Mouse (Mus musculus) forebrain, embryonic 14.5 days (tissue): Measurements from ENCODE around the gene Efemp2. TPM values are rescaled to one million over a fixed set of nuclear protein-coding genes. Genes with fewer than 3 reads are reported as not detected.

ENCODE experiments used
- ATAC-seq: fragments of 200-750 bp; cut with Nextera tagmentation; 2 replicates; pipeline ENCODE4 v1.8.0; 2017; ENCODE audit warnings: mild to moderate bottlenecking, moderate library complexity
- DNase-seq: peaks from one replicate; pipeline ENCODE4 v3.0.0-alpha.2; 2015; ENCODE audit warnings: low spot score
- H3K27ac ChIP-seq: fragments of 300-500 bp; sonication (generic); 2 replicates; pipeline ENCODE4 v1.5.1; 2014; ENCODE audit warnings: low read depth, mild to moderate bottlenecking, control low read depth, low read length, moderate library complexity
- H3K27me3 ChIP-seq: fragments of 300-500 bp; sonication (generic); replicated peaks from 2 replicates; pipeline ENCODE4 v1.6.1; 2014; ENCODE audit warnings: low read length, control low read depth, mixed read lengths; ENCODE audit not compliant: control insufficient read depth, insufficient read depth
- H3K36me3 ChIP-seq: fragments of 300-500 bp; sonication (generic); 2 replicates; pipeline ENCODE4 v1.6.1; 2014; ENCODE audit warnings: low read length, control low read depth; ENCODE audit not compliant: control insufficient read depth, insufficient read depth
- H3K4me1 ChIP-seq: fragments of 300-500 bp; sonication (generic); 2 replicates; pipeline ENCODE4 v1.6.1; 2014; ENCODE audit warnings: antibody characterized with exemption, low read length, control low read depth; ENCODE audit not compliant: control insufficient read depth, insufficient read depth
- H3K4me2 ChIP-seq: fragments of 300-500 bp; sonication (generic); 2 replicates; pipeline ENCODE4 v1.6.1; 2014; ENCODE audit warnings: mild to moderate bottlenecking, control low read depth, low read length
- H3K4me3 ChIP-seq: fragments of 300-500 bp; sonication (generic); 2 replicates; pipeline ENCODE4 v1.5.1; 2014; ENCODE audit warnings: low read depth, low read length, control low read depth
- H3K9ac ChIP-seq: fragments of 300-500 bp; sonication (generic); 2 replicates; pipeline ENCODE4 v1.6.1; 2014; ENCODE audit warnings: mild to moderate bottlenecking, low read length, control low read depth, moderate library complexity
- H3K9me3 ChIP-seq: fragments of 300-500 bp; sonication (generic); replicated peaks from 2 replicates; pipeline ENCODE4 v1.6.1; 2016; ENCODE audit warnings: low read length, control low read depth, mixed read lengths; ENCODE audit not compliant: control insufficient read depth
- WGBS: fragments of 180-500 bp; shearing (Covaris S2); extraction: QIAGEN DNeasy Blood & Tissue Kit; methylation state at CpG from one replicate; pipeline ENCODE4 v1.1.7; 2014; 5-methylcytosine and 5-hydroxymethylcytosine counted together
- polyA plus RNA-seq: library from polyadenylated mRNA; unstranded; fragments of >200 nt; fragmentation: Nextera tagmentation; extraction: Ambion mirVana; gene quantifications from 2 replicates; pipeline ENCODE4 v1.2.1, GENCODE M21; 2014

Efemp2 gene
- polyA plus RNA-seq, 1 experiment from 2014 or later: 29.0 TPM

DNA sequence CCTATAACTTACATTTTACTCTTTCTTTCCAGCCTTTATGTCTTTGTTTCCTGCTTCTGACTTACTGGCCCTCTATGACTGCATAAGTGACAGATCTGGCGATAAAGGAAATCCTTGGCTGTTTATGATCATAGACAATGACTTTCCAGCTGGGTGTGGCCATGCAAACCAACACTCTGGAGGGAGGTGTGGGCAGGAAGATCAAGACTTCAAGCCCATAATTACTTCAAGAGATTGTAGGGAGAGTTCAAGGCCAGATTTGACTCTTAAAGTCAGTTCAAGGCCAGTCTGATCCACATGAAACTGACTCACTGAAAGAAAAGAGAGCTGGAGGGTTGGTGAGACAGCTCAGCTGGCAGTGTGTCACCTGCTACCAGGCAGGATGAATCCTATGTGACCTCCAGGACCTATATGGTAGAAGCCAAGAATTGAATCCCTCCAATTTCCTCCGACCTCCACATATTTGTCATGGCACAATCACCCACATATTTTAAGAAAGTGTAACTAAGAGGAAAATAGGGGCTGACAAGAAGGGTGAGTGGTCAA lies 26.6 kb downstream of the Efemp2 start:
- ATAC-seq (no peak), DNase-seq (no peak)
- Histone ChIP-seq H3K9me3 (no peaks in the 10 kb centered on the region), H3K27me3 (no peaks in the 10 kb centered on the region), H3K4me2 (no peak overlapping the region), H3K9ac (no peak overlapping the region), H3K4me1 (no peaks in the 10 kb centered on the region), H3K27ac (no peak overlapping the region), H3K36me3 (peaks cover 25% of the 10 kb centered on the region), H3K4me3 (no peak overlapping the region)
- WGBS: 90% methylated on average over 2 of the region's 2 CpGs

DNA sequence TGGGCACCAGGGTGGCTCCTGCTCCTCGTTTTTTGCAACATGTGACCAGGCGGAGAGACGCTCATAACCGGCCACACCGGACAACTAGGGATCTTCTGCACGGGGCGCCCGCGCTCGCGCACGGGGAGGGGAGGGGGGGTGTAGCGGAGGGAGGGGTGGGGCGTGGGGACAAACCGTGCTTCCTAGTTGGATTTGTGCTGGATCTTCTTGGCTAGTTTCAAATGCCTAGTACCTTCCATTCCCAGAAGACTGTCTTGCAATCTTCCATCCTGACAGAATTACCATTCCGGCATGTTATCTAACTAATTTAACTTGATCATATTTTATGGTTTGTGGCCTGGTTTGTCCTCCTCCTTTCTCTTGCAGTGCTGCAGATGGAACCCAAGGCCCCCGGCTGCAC lies 29.9 kb downstream of the Efemp2 start, which contains the start of gene 1700020D05Rik:
TSS of gene 1700020D05Rik (minus strand) at position 101 of the 400 bp plus-strand sequence.
- DNase-seq (no peak), ATAC-seq (no peak)
- Histone ChIP-seq H3K4me1 (no peaks in the 10 kb centered on the region), H3K9me3 (no peaks in the 10 kb centered on the region), H3K27ac (no peak within 1 kb of the TSS), H3K9ac (no peak within 1 kb of the TSS), H3K36me3 (no peaks in the 10 kb centered on the region; the same call in 1 of the 2 replicates), H3K27me3 (no peaks in the 10 kb centered on the region), H3K4me2 (no peak within 1 kb of the TSS), H3K4me3 (no peak within 1 kb of the TSS)
- WGBS: 68% methylated on average over 17 of the region's 17 CpGs

DNA sequence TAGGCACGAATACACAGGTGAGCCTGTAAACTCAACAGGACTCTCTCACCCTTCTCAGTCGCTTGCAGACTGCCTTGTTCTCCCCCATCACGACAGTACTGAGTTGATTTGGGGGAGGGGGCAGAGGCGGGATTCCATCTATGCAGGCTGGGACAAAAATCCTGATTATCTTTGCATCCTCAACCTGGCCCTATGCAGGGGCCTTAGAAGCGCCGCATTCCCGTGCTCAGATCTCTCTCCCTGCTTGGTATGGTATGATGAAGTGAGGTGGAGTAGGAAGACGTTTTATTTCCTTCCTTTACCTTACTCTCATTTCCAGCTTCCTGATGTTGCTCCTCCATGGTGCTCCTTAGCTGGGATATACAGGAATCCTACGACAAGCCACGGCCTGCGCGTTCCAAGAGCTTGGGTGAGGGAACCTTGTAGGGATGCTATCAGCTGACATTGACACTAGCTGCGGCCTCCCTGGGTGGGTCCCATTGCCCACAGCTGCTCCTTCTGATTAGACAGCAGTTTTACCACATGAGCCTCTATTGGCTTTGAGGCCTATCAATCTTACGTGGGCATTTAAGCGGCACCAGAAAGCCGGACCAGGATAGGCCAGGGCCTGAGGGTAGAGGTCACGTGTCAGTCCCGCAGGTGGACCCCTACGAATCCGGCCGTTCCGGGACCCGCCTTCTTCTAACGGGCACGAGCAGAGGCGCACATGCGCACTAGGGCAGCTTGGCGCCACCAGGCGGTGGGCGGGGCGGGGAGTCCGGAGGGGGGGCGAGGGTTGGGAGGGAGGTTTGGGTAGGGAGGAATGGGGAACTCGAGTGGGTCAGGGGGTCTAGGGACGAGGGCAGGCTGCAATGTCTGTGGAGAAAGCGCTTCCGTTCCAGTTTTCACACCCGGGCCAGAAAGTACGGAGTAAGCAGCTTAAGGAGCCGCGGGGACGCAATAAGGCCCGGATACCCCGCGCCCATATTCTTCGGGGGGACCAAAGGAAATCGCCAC lies 36.6 kb downstream of the Efemp2 start, which contains the start of gene Snx32:
TSS of gene Snx32 (minus strand) at position 508 of the 996 bp plus-strand sequence.
- no peak within 1 kb of the TSS for H3K27ac ChIP-seq
- H3K4me2 ChIP-seq: peak within 1 kb of the TSS; percentile 53
- ATAC-seq (peak; percentile 100), DNase-seq (peak; percentile 99)
- peak within 1 kb of the TSS; percentile 59 for H3K9ac ChIP-seq
- H3K9me3 ChIP-seq: no peaks in the 10 kb centered on the region
- H3K27me3 ChIP-seq: no peaks in the 10 kb centered on the region
- peaks cover 7% of the 10 kb centered on the region; the same call in 1 of the 2 replicates for H3K4me1 ChIP-seq
- no peaks in the 10 kb centered on the region for H3K36me3 ChIP-seq
- WGBS: 3% methylated on average over 47 of the region's 47 CpGs
- peak within 1 kb of the TSS; percentile 42 for H3K4me3 ChIP-seq

DNA sequence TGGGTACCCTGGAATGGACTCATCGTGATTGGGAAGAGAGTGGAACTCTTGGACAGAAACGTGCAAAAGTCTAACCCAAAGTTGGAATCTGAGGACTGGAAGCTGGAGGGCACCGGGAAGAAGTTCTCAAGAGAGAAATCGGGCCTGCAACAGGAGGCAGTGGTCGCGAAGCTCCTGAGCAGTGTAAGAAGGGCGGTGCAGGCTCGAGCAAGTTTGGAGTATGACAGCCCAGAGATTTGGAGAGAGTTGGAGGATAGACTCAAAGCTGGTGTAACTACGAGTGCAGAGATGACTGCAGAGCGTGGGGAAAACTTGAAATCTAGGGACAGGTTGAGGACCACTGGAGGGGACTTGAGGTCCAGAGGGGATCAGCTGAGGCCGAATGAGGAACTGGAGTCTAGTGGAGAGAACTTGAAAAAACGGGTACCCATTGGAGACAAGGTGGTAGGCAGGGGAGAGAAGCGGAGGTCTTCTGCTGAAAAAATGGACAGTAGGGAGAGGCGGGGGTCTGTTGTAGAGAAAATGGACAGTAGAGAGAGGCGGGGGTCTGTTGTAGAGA lies 37.4 kb downstream of the Efemp2 start:
- peak overlapping the region; percentile 53 for H3K4me2 ChIP-seq
- no peaks in the 10 kb centered on the region for H3K9me3 ChIP-seq
- 0 out of 2 replicates have a peak, but pooled peaks have one; percentile 0 for ATAC-seq
- H3K27ac ChIP-seq: no peak overlapping the region
- peak overlapping the region; percentile 42 for H3K4me3 ChIP-seq
- 54% methylated on average over 15 of the region's 15 CpGs for WGBS
- H3K9ac ChIP-seq: peak overlapping the region; percentile 49
- no peaks in the 10 kb centered on the region for H3K27me3 ChIP-seq
- H3K36me3 ChIP-seq: no peaks in the 10 kb centered on the region
- DNase-seq: no peak
- H3K4me1 ChIP-seq: peaks cover 7% of the 10 kb centered on the region; the same call in 1 of the 2 replicates

DNA sequence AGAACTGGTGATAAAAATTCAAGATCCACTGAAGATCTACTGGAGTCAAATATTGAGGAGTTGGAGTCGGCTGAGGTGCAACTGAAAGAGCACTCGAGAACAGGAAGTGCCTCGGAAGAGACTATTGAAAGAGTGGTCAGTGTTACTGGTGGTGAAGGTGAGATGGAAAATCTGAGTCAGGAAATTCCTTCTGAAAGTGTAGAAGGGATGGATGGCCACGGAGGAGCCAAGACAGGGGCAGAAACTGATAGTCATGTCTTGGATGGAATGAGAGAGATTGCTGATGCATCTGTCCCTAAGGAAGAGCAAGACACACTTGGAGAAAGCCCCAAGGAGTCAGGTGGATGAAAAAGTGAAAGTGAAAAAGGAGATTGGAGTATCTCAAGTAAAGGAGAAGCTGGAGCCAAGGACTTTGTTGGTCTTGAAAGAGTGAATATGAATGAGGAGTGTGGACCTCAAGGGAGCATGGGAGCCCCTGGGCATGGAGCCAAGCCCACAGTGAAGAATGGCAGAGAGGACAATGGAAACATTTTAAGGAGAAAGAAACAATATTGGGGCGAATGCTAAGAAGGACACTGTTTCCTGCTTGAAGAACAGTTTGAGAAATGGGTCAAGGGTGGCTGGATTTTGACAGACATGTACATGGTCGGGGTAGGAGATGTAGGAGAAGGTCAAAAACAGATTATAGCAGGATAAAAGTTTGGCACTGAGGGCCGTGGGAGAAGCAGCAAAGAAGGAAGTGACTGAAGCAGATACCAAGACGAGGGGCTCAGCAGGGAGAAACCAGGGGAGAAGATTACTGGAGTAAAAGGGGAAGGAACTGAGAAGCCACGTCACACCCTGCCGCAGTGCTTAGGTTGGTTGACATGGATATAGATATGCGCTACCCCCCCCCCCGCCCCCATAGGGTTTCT lies 38.6 kb downstream of the Efemp2 start:
- H3K4me2 ChIP-seq: no peak overlapping the region
- H3K9me3 ChIP-seq: no peaks in the 10 kb centered on the region
- no peak overlapping the region for H3K4me3 ChIP-seq
- H3K4me1 ChIP-seq: peaks cover 7% of the 10 kb centered on the region; the same call in 1 of the 2 replicates
- no peaks in the 10 kb centered on the region for H3K27me3 ChIP-seq
- no peaks in the 10 kb centered on the region for H3K36me3 ChIP-seq
- H3K27ac ChIP-seq: no peak overlapping the region
- no peak for ATAC-seq
- 80% methylated on average over 12 of the region's 12 CpGs for WGBS
- no peak for DNase-seq
- no peak overlapping the region for H3K9ac ChIP-seq

DNA sequence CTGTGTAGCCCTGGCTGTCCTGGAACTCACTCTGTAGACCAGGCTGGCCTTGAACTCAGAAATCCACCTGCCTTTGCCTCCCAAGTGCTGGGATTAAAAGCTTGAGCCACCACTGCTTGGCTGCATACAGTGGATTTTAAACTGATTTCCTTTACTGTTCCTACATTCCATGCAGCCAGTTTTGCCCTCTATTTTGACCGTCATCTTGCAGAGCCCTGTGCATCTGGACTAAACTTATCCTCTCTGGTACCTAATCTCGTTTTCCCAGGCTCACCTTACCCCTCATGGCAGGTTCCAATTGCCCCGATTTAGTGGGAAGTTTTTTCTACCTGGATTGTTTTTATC lies 39.2 kb downstream of the Efemp2 start:
- WGBS: 87% methylated on average over 3 of the region's 3 CpGs
- DNase-seq (no peak), ATAC-seq (no peak)
- Histone ChIP-seq H3K9ac (no peak overlapping the region), H3K4me1 (peaks cover 7% of the 10 kb centered on the region; the same call in 1 of the 2 replicates), H3K4me3 (no peak overlapping the region), H3K9me3 (no peaks in the 10 kb centered on the region), H3K4me2 (no peak overlapping the region), H3K27me3 (no peaks in the 10 kb centered on the region), H3K27ac (no peak overlapping the region), H3K36me3 (no peaks in the 10 kb centered on the region)

DNA sequence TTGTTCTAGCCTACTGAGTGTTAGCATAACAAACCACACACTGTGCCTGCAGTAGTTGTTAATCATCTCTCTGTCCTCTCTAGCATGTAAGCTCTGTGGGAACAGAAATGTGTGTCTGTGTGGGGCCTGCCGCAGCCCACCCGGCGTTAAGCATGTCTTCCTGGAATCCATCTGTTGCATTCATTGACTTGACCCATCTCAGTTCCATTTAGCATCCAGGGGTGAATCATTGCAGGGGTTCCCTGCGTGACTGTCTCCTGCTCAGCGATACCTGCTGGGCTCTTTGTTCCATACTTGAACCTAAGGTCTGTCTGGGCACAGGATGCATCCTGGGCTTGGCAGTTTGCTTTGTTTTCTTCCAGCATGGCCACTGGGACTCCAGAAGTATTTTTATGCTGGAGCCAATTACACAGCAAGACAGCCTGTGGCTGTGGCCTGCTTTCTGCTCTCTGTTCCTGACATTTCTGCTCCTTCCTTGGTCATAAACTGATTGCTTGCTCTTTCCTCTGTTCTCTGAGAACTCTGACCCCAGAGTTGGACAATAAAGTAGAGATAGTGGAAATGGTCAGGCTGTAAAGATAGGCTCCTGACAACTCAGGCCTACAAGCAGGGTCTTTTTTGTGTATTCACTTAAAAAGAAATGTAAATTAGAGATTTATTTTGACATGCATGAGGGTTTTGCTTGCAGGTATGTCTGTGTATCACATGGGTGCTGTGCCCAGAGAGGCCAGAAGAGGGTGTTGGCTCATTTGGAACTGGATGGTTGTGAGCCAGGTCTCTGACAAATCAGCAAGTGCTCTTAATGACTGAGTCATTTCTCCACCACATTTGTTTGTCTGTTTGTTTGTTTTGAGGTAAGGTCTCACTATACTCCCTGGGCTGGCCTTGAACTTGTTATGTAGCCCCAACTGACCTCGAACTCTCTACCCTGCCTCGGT lies 42.4 kb downstream of the Efemp2 start:
- Histone ChIP-seq H3K4me1 (peaks cover 2% of the 10 kb centered on the region; the same call in 1 of the 2 replicates), H3K4me2 (no peak overlapping the region), H3K27me3 (no peaks in the 10 kb centered on the region), H3K9me3 (no peaks in the 10 kb centered on the region), H3K27ac (no peak overlapping the region), H3K36me3 (no peaks in the 10 kb centered on the region), H3K9ac (no peak overlapping the region), H3K4me3 (no peak overlapping the region)
- WGBS: 81% methylated on average over 7 of the region's 7 CpGs
- ATAC-seq: no peak
- DNase-seq: no peak
